Mouse (Mus musculus) CD4-positive naive resting alpha-beta T cell, adult 57 days (primary cell): ENCODE data around the gene Vmn1r169. TPM values are rescaled to one million over a fixed set of nuclear protein-coding genes. Genes with fewer than 3 reads are reported as not detected.

ENCODE experiments used
- total RNA-seq: library from RNA; stranded (reverse); gene quantifications from one replicate; pipeline ENCODE4 v1.2.4, GENCODE M21; 2023

Vmn1r169 gene
- total RNA-seq = not detected

GRCm38 (mm10) chr7:23575226-23575625 is at the start of gene Vmn1r169:
TSS of gene Vmn1r169 (plus strand) at chr7:23575526.

GRCm38 (mm10) chr7:23539432-23539831 is 35.9 kb upstream of the Vmn1r169 start, which contains the start of gene Vmn1r168:
TSS of gene Vmn1r168 (plus strand) at chr7:23539732.

GRCm38 (mm10) chr7:23605875-23606274 is 30.5 kb downstream of the Vmn1r169 start, which contains the start of gene Vmn1r170:
TSS of gene Vmn1r170 (plus strand) at chr7:23606175.

Other genes with a start within 250 kb of the Vmn1r169 start
- gene Nlrp5, start 189.6 kb upstream of the Vmn1r169 start, total RNA-seq = not detected
- not detected for gene Vmn1r167, start 68.3 kb upstream of the Vmn1r169 start, total RNA-seq
- not detected for gene Vmn1r168, start 35.8 kb upstream of the Vmn1r169 start, total RNA-seq
- not detected for gene Vmn1r170, start 30.6 kb downstream of the Vmn1r169 start, total RNA-seq
- gene Vmn1r171, start 55.2 kb downstream of the Vmn1r169 start, total RNA-seq = not detected
- not detected for gene Vmn1r172, start 82.8 kb downstream of the Vmn1r169 start, total RNA-seq
- gene Vmn1r173, start 125.2 kb downstream of the Vmn1r169 start, total RNA-seq = not detected
- not detected for gene Vmn1r174, start 176.7 kb downstream of the Vmn1r169 start, total RNA-seq
- not detected for gene Vmn1r175, start 235.1 kb downstream of the Vmn1r169 start, total RNA-seq